Mouse (Mus musculus) heart, postnatal 0 days (tissue): ENCODE results near the gene N4bp3. TPM values are rescaled to one million over a fixed set of nuclear protein-coding genes. Genes with fewer than 3 reads are reported as not detected.

Experiments used
- ATAC-seq: fragments of 200-750 bp; cut with Nextera tagmentation; 2 replicates; pipeline ENCODE4 v1.8.0; 2017; ENCODE audit warnings: low read depth, moderate number of reproducible peaks, moderate library complexity; ENCODE audit not compliant: insufficient read depth
- DNase-seq: peaks from one replicate; pipeline ENCODE4 v3.0.0-alpha.2; 2016; ENCODE audit warnings: low spot score
- H3K27ac ChIP-seq: fragments of 300-500 bp; sonication (generic); 2 replicates; pipeline ENCODE4 v1.5.1; 2014; ENCODE audit warnings: low read depth, mild to moderate bottlenecking
- H3K27me3 ChIP-seq: fragments of 300-500 bp; sonication (generic); 2 replicates; pipeline ENCODE4 v1.6.1; 2014; ENCODE audit warnings: low read length, mixed read lengths; ENCODE audit not compliant: control insufficient read depth, insufficient read depth
- H3K36me3 ChIP-seq: fragments of 300-500 bp; sonication (generic); replicated peaks from 2 replicates; pipeline ENCODE4 v1.6.1; 2014; ENCODE audit warnings: low read length, mixed read lengths; ENCODE audit not compliant: control insufficient read depth, insufficient read depth
- H3K4me1 ChIP-seq: fragments of 300-500 bp; sonication (generic); 2 replicates; pipeline ENCODE4 v1.6.1; 2014; ENCODE audit warnings: antibody characterized with exemption; ENCODE audit not compliant: control insufficient read depth, insufficient read depth
- H3K4me2 ChIP-seq: fragments of 300-500 bp; sonication (generic); 2 replicates; pipeline ENCODE4 v1.6.1; 2014; ENCODE audit warnings: low read depth, mild to moderate bottlenecking, low read length, moderate library complexity
- H3K4me3 ChIP-seq: fragments of 300-500 bp; sonication (generic); 2 replicates; pipeline ENCODE4 v1.5.1; 2014; ENCODE audit warnings: low read depth, low read length
- H3K9ac ChIP-seq: fragments of 300-500 bp; sonication (generic); replicated peaks from 2 replicates; pipeline ENCODE4 v1.6.1; 2014; ENCODE audit warnings: low read depth, low read length, mixed read lengths
- H3K9me3 ChIP-seq: fragments of 300-500 bp; sonication (generic); replicated peaks from 2 replicates; pipeline ENCODE4 v1.6.1; 2016; ENCODE audit warnings: low read length; ENCODE audit not compliant: control insufficient read depth
- CTCF ChIP-seq: IDR thresholded peaks from 2 replicates; pipeline ENCODE4 v1.5.1; 2016; ENCODE audit warnings: antibody characterized with exemption, control low read depth, low read depth
- EP300 ChIP-seq: IDR thresholded peaks from 2 replicates; pipeline ENCODE4 v1.6.1; 2016; ENCODE audit warnings: antibody characterized with exemption, low read depth
- WGBS: fragments of 180-500 bp; shearing (Covaris S2); extraction: QIAGEN DNeasy Blood & Tissue Kit; methylation state at CpG from one replicate; pipeline ENCODE4 v1.1.7; 2014; 5-methylcytosine and 5-hydroxymethylcytosine counted together
- polyA plus RNA-seq: library from polyadenylated mRNA; unstranded; fragments of >200 nt; fragmentation: Nextera tagmentation; extraction: Ambion mirVana; gene quantifications from 2 replicates; pipeline ENCODE4 v1.2.1, GENCODE M21; 2015
- total RNA-seq: library from RNA; depleted of rRNA; stranded (reverse); fragments of >200 nt; gene quantifications from 2 replicates; pipeline ENCODE4 v1.2.3, GENCODE M21; 2014; ENCODE audit warnings: low replicate concordance

Gene N4bp3
- total and polyA plus RNA-seq, 2 experiments from 2014 or later, result 20.2 to 34.8 TPM

DNA sequence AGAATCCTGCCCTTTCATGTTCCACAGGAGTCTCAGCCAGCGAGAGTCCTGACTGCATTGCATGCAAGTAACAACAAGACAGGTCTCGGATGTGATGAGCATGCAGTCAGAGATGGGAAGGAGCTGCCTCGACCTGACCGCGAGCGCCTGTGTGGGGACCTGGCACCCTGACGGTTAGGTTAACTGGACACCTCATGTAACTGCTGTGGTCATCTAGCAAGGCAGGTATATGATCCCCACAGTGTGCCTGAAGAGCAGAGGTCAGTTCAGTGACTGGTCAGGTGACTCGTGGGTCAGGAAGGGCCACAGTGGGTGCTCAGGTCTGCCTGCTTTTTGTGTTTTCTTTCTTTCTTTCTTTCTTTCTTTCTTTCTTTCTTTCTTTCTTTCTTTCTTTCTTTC is 31.3 kb upstream of the N4bp3 start:
- TF ChIP-seq CTCF (no peak), EP300 (no peak)
- DNase-seq (no peak), ATAC-seq (no peak)
- Histone ChIP-seq H3K4me1 (no peaks in the 10 kb centered on the region), H3K36me3 (0 out of 2 replicates have a peak, but pooled peaks cover 9% of the 10 kb centered on the region), H3K27me3 (no peaks in the 10 kb centered on the region), H3K9me3 (no peaks in the 10 kb centered on the region), H3K4me3 (no peak overlapping the region), H3K4me2 (no peak overlapping the region), H3K27ac (no peak overlapping the region), H3K9ac (no peak overlapping the region)
- 30% methylated on average over 8 of the region's 8 CpGs for WGBS

GRCm38 (mm10) chr11:51681324-51681975 is 30.8 kb upstream of the N4bp3 start:
- H3K27ac ChIP-seq, result no peak overlapping the region
- TF ChIP-seq EP300 (no peak), CTCF (peak; percentile 94)
- WGBS, result 32% methylated on average over 13 of the region's 13 CpGs
- H3K4me2 ChIP-seq, result peak overlapping the region; percentile 42
- H3K4me1 ChIP-seq, result no peaks in the 10 kb centered on the region
- no peaks in the 10 kb centered on the region for H3K27me3 ChIP-seq
- H3K9me3 ChIP-seq, result no peaks in the 10 kb centered on the region
- H3K4me3 ChIP-seq, result peak overlapping the region; percentile 18
- DNase-seq (peak; percentile 79), ATAC-seq (peak; percentile 66)
- H3K36me3 ChIP-seq, result 0 out of 2 replicates have a peak, but pooled peaks cover 9% of the 10 kb centered on the region
- H3K9ac ChIP-seq, result no peak overlapping the region

GRCm38 (mm10) chr11:51679466-51679865 is 28.8 kb upstream of the N4bp3 start:
- 63% methylated on average over 3 of the region's 3 CpGs for WGBS
- ATAC-seq, result no peak

GRCm38 (mm10) chr11:51677737-51678418 is 27.2 kb upstream of the N4bp3 start:
- Histone ChIP-seq H3K4me2 (no peak overlapping the region), H3K36me3 (no peaks in the 10 kb centered on the region), H3K9ac (no peak overlapping the region), H3K9me3 (no peaks in the 10 kb centered on the region), H3K4me1 (no peaks in the 10 kb centered on the region), H3K27me3 (no peaks in the 10 kb centered on the region), H3K4me3 (no peak overlapping the region), H3K27ac (no peak overlapping the region)
- ATAC-seq, result no peak
- TF ChIP-seq CTCF (no peak), EP300 (no peak)
- WGBS, result 76% methylated on average over 6 of the region's 6 CpGs
- no peak for DNase-seq

More at GRCm38 (mm10) chr11:51679466-51679865, 28.8 kb upstream of the N4bp3 start:
- Histone ChIP-seq H3K36me3 (no peaks in the 10 kb centered on the region), H3K4me3 (no peak overlapping the region), H3K27ac (no peak overlapping the region), H3K4me1 (no peaks in the 10 kb centered on the region), H3K9me3 (no peaks in the 10 kb centered on the region), H3K4me2 (no peak overlapping the region), H3K27me3 (no peaks in the 10 kb centered on the region), H3K9ac (no peak overlapping the region)
- no peak for DNase-seq
- TF ChIP-seq CTCF, result no peak
- TF ChIP-seq EP300, result no peak

DNA sequence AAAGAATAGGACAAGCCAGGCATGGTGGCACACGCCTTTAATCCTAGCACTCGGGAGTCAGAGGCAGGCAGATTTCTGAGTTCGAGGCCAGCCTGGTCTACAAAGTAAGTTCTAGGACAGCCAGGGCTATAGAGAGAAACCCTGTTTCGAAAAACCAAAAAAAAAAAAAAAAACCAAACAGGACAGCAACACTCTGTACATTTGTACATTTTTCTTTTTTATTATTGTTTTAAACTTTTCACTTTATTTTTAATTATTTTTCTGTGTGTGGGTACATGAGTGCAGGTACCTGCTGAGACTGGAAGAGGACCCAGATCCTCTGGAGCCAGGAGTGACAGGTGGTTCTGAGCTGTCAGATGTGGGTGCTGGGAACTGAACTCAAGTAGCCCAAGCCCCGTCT is 24.7 kb upstream of the N4bp3 start:
- H3K4me1 ChIP-seq, result no peaks in the 10 kb centered on the region
- ATAC-seq, result no peak
- H3K4me2 ChIP-seq, result no peak overlapping the region
- no peak for DNase-seq
- no peaks in the 10 kb centered on the region for H3K9me3 ChIP-seq
- H3K36me3 ChIP-seq, result no peaks in the 10 kb centered on the region
- 70% methylated on average over 5 of the region's 5 CpGs for WGBS
- H3K4me3 ChIP-seq, result no peak overlapping the region
- TF ChIP-seq CTCF (no peak), EP300 (no peak)
- H3K27ac ChIP-seq, result no peak overlapping the region
- no peaks in the 10 kb centered on the region for H3K27me3 ChIP-seq
- no peak overlapping the region for H3K9ac ChIP-seq
